Mouse (Mus musculus) bone marrow, adult 2 months (tissue): ENCODE measurements around the gene Mdc1.

ENCODE experiments used
- CTCF ChIP-seq: fragments of 200-500 bp; IDR thresholded peaks from 2 replicates; pipeline ENCODE4 v1.5.1; 2011; ENCODE audit warnings: low read length, control low read depth; ENCODE audit not compliant: control insufficient read depth, insufficient read depth
- POLR2A ChIP-seq: fragments of 200-500 bp; IDR thresholded peaks from 2 replicates; pipeline ENCODE4 v1.6.1; 2011; ENCODE audit warnings: low read depth, mild to moderate bottlenecking, control low read depth, low read length, borderline replicate concordance; ENCODE audit not compliant: control insufficient read depth

- TF ChIP-seq POLR2A = no peak
- no peak for TF ChIP-seq CTCF
These were observed 24.1 kb upstream of the Mdc1 start for GRCm38 (mm10) chr17:35817226-35817625.
